Mouse (Mus musculus) layer of hippocampus, postnatal 10 days (tissue): ENCODE data around the gene Rtbdn. TPM values are rescaled to one million over a fixed set of nuclear protein-coding genes. Genes with fewer than 3 reads are reported as not detected.
A peak's percentile ranks its signal among the peaks of the same experiment; 100 is the strongest.

Experiments used
- DNase-seq, 2 experiments: peaks; one replicate each; pipeline ENCODE4 v3.0.0; 2021; ENCODE audit warnings: low spot score in 2 of 2
- total RNA-seq, 2 experiments: library from RNA; stranded (reverse); gene quantifications; 2 replicates each; pipeline ENCODE4 v1.2.3; 2021

Rtbdn gene
- total RNA-seq, 2 experiments from 2014 or later, result 3.1 to 3.6 TPM

- no peak for DNase-seq
Observed at GRCm38 (mm10) chr8:84952612-84953255, 5.9 kb downstream of the Rtbdn start.

GRCm38 (mm10) chr8:84956768-84957167, 10.0 kb downstream of the Rtbdn start:
- DNase-seq, result peak; percentile 79 to 80

- DNase-seq, result no peak
Observed at GRCm38 (mm10) chr8:84959811-84960210, 13.0 kb downstream of the Rtbdn start.

GRCm38 (mm10) chr8:84963952-84964351, 17.2 kb downstream of the Rtbdn start:
- DNase-seq, result no peak

GRCm38 (mm10) chr8:84965731-84966291, 19.0 kb downstream of the Rtbdn start:
- peak; percentile 88 to 90 for DNase-seq

- peak in 1 of 2 experiments; percentile 12 for DNase-seq
Observed at GRCm38 (mm10) chr8:84966603-84967002, 19.8 kb downstream of the Rtbdn start.

GRCm38 (mm10) chr8:84967532-84968304, 20.9 kb downstream of the Rtbdn start:
- no peak for DNase-seq

GRCm38 (mm10) chr8:84968650-84969049, 21.9 kb downstream of the Rtbdn start:
- DNase-seq, result no peak

- DNase-seq, result peak; percentile 69 to 80
Observed at GRCm38 (mm10) chr8:84969241-84970134, 22.7 kb downstream of the Rtbdn start, which contains the start of the genes Gm49661, Prdx2 and Rnaseh2a. TSS of gene Gm49661 (minus strand) at chr8:84969433. TSS of gene Prdx2 (plus strand) at chr8:84969587. TSS of gene Rnaseh2a (minus strand) at chr8:84969767.

- DNase-seq, result no peak
Observed at GRCm38 (mm10) chr8:84970135-84970790, 23.5 kb downstream of the Rtbdn start.

- no peak for DNase-seq
Observed at GRCm38 (mm10) chr8:84970913-84971312, 24.1 kb downstream of the Rtbdn start.

GRCm38 (mm10) chr8:84973079-84973478, 26.3 kb downstream of the Rtbdn start:
- no peak for DNase-seq

GRCm38 (mm10) chr8:84973803-84974542, 27.2 kb downstream of the Rtbdn start:
- DNase-seq, result peak in 1 of 2 experiments; percentile 52

- no peak for DNase-seq
Observed at GRCm38 (mm10) chr8:84974543-84975142, 27.9 kb downstream of the Rtbdn start.

GRCm38 (mm10) chr8:84975434-84975833, 28.6 kb downstream of the Rtbdn start:
- DNase-seq, result peak; percentile 74 to 81

GRCm38 (mm10) chr8:84976031-84976762, 29.4 kb downstream of the Rtbdn start:
- peak; percentile 93 to 95 for DNase-seq

- DNase-seq, result no peak
Observed at GRCm38 (mm10) chr8:84976763-84977434, 30.1 kb downstream of the Rtbdn start.
